In the genomic region with DNA sequence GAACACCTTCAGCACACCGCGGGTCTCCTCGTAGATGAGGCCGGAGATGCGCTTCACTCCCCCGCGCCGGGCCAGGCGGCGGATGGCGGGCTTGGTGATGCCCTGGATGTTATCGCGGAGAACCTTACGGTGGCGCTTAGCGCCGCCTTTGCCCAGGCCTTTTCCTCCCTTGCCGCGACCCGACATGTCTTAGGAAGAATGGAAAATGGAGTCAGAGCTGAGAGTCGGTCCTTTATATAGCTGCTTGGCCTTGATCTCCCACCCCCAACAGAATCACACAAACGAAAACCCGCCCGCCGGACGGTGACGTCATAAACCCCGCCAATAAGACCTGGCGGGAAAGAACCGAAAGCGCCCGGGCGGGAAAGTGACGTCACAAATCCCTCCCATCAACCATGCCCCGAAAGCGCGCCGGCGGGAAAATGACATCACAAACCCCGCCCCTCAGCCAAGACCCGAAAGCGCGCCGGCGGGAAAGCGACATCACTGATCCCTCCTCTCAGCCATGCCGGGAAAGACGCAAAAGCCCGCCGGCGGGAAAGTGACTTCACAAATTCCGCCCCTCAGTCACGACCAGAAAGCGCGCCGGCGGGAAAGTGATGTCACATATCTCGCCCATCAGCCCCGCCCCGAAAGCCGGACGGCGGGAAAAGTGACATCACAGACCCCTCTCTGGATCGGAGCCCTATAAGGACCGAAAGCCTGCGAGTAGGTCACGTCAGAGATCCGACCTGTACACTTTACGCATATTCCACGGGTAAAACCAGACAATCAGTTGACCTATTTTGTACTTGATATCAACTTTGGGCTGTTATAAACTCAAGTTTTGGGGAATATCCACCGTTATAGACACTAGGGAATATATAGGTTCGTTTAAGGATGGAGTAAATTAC, we compare ENCODE assay signal across 8 mouse cellular contexts. TPM values are rescaled to one million over a fixed set of nuclear protein-coding genes. Genes with fewer than 3 reads are reported as not detected.
A peak's percentile ranks its signal among the peaks of the same experiment; 100 is the strongest.
DNase-seq lines count a peak whose midpoint lies in the region; ATAC-seq and TF ChIP-seq lines count a peak whose summit lies in the region.

A gene (minus strand): TSS at position 259 of the 893 bp plus-strand sequence.

- WGBS in heart, embryonic 14.5 days: under 1% methylated on average over 61 of the region's 72 CpGs
- WGBS in liver, embryonic 11.5 days: 0% methylated on average over 65 of the region's 72 CpGs

- TF ChIP-seq POLR2A in myocyte (IDR thresholded peaks at IDR 0.05; ENCODE audit: insufficient read length, low read depth): peak; percentile 77

- peaks cover 8 to 26% of the 10 kb centered on the region in 2 experiments for H3K4me1 ChIP-seq in heart, embryonic 14.5 days (ENCODE audit: control insufficient read depth in 2 of 2, insufficient read depth in 2 of 2, low read length in 2 of 2)
- H3K4me1 ChIP-seq in liver, embryonic 11.5 days (replicated peaks; ENCODE audit: control insufficient read depth, insufficient read depth, low read length): peaks cover 40% of the 10 kb centered on the region

- no peaks in the 10 kb centered on the region for H3K27me3 ChIP-seq in heart, embryonic 14.5 days (ENCODE audit: control insufficient read depth, insufficient read depth, low read length)
- no peaks in the 10 kb centered on the region for H3K27me3 ChIP-seq in liver, embryonic 11.5 days (replicated peaks; ENCODE audit: control insufficient read depth, insufficient read depth, low read length)
- no peaks in the 10 kb centered on the region for H3K27me3 ChIP-seq in myocyte (ENCODE audit: control insufficient read depth, insufficient read depth, insufficient read length)

- ATAC-seq in CD4-positive, CD25-positive, alpha-beta regulatory T cell, adult 4 months: peak; percentile 65
- ATAC-seq in heart, embryonic 14.5 days (ENCODE audit: insufficient number of reproducible peaks, insufficient read depth, low FRiP score, low read depth): peak; percentile 86
- peak; percentile 65 for ATAC-seq in liver, embryonic 11.5 days (replicated peaks; ENCODE audit: low FRiP score)

- peak within 1 kb of the TSS; percentile 90 for H3K4me2 ChIP-seq in heart, embryonic 14.5 days (ENCODE audit: low read length)
- peak within 1 kb of the TSS; percentile 84 for H3K4me2 ChIP-seq in liver, embryonic 11.5 days
- H3K4me2 ChIP-seq in myocyte (ENCODE audit: low read depth): peak within 1 kb of the TSS; percentile 96

- no peaks in the 10 kb centered on the region for H3K9me3 ChIP-seq in heart, embryonic 14.5 days (ENCODE audit: control insufficient read depth, low read length)
- H3K9me3 ChIP-seq in liver, embryonic 11.5 days (ENCODE audit: control insufficient read depth, low read length): no peaks in the 10 kb centered on the region

- peak within 1 kb of the TSS; percentile 95 for H3K27ac ChIP-seq in heart, embryonic 14.5 days (replicated peaks in 1 of 2; ENCODE audit: control insufficient read depth in 1 of 2, insufficient read depth in 1 of 2, low read depth in 2 of 2, low read length in 2 of 2)
- peak within 1 kb of the TSS; percentile 99 for H3K27ac ChIP-seq in liver, embryonic 11.5 days (ENCODE audit: low read depth, low read length)

- H3K79me2 ChIP-seq in myocyte (ENCODE audit: control insufficient read depth, insufficient read depth): no peaks in the 10 kb centered on the region

- H3K9ac ChIP-seq in heart, embryonic 14.5 days (ENCODE audit: low read length): peak within 1 kb of the TSS; percentile 77
- peak within 1 kb of the TSS; percentile 87 for H3K9ac ChIP-seq in liver, embryonic 11.5 days (ENCODE audit: low read depth, low read length)

- H3K4me3 ChIP-seq in heart, embryonic 14.5 days (ENCODE audit: control insufficient read depth in 1 of 2, insufficient read depth in 1 of 2, low read depth in 1 of 2, low read length in 2 of 2): peak within 1 kb of the TSS; percentile 43 to 55
- peak within 1 kb of the TSS; percentile 53 for H3K4me3 ChIP-seq in liver, embryonic 11.5 days (ENCODE audit: low read depth, low read length)
- peak within 1 kb of the TSS; percentile 29 for H3K4me3 ChIP-seq in myocyte

- no peak within 1 kb of the TSS for H3ac ChIP-seq in myocyte (ENCODE audit: control insufficient read depth, insufficient read length)

- H3K36me3 ChIP-seq in heart, embryonic 14.5 days (ENCODE audit: control insufficient read depth, insufficient read depth, low read length): no peaks in the 10 kb centered on the region
- no peaks in the 10 kb centered on the region for H3K36me3 ChIP-seq in liver, embryonic 11.5 days (ENCODE audit: control insufficient read depth, insufficient read depth, low read length)
- H3K36me3 ChIP-seq in myocyte (ENCODE audit: control insufficient read depth, insufficient read depth): no peaks in the 10 kb centered on the region

- peak; percentile 99 for DNase-seq in c-Kit-negative CD71-positive TER-119-positive erythroid progenitor cells, embryonic 14.5 days (ENCODE audit: low read depth, low spot score)
- peak; percentile 86 for DNase-seq in fibroblast of lung, adult 2 months (ENCODE audit: low read depth)
- peak; percentile 100 for DNase-seq in kidney, postnatal 10 days
- DNase-seq in liver, embryonic 11.5 days (ENCODE audit: low spot score): peak; percentile 100
- peak; percentile 99 for DNase-seq in spleen, postnatal 4 days (ENCODE audit: low spot score in 2 of 2)

TF ChIP-seq in myocyte, 11 proteins besides CTCF, POLR2A, EP300 and RAD21:
- TF ChIP-seq SRF (IDR thresholded peaks at IDR 0.05; ENCODE audit: control insufficient read depth, insufficient read length, low read depth): peak; percentile 46
- no peak for TF ChIP-seq MYOD1 (IDR thresholded peaks at IDR 0.05; ENCODE audit: control insufficient read depth in 1 of 3, insufficient read length in 2 of 3, low read depth in 2 of 3)
- TF ChIP-seq POLR2AphosphoS2 (IDR thresholded peaks at IDR 0.05; ENCODE audit: insufficient read length, low read depth): peak; percentile 91
- no peak for TF ChIP-seq MAX (IDR thresholded peaks at IDR 0.05; ENCODE audit: low read depth)
- TF ChIP-seq MYOG (IDR thresholded peaks at IDR 0.05; ENCODE audit: control insufficient read depth in 1 of 3, insufficient read depth in 1 of 3, insufficient read length in 2 of 3, low read depth in 2 of 3): no peak
- TF ChIP-seq E2F4 (IDR thresholded peaks at IDR 0.05; ENCODE audit: insufficient read depth): peak; percentile 94
- TF ChIP-seq TCF3 (IDR thresholded peaks at IDR 0.05; ENCODE audit: insufficient read length, low read depth): no peak
- TF ChIP-seq CEBPB (IDR thresholded peaks at IDR 0.05; ENCODE audit: insufficient read depth, poor library complexity, severe bottlenecking): no peak
TF ChIP-seq in myocyte: peak in this region for 3.

RNA-seq across cellular contexts. Expression of the gene that starts here (rescaled TPM):
- not detected for polyA plus RNA-seq in CD4-positive, CD25-positive, alpha-beta regulatory T cell, adult 4 months (2017; shearing (Covaris generic))
- 1.1 TPM in 1 of 2 replicates, not detected in the other for polyA plus RNA-seq in heart, embryonic 14.5 days (2014; fragmentation: Nextera tagmentation; extraction: Ambion mirVana)
- polyA plus RNA-seq in liver, embryonic 11.5 days (2014; fragmentation: Nextera tagmentation; extraction: Ambion mirVana): 0.57 TPM in 1 of 2 replicates, not detected in the other
- 4.2 TPM for polyA plus RNA-seq in myocyte (2012; fragmentation: generic; extraction: Trizol)

Comparison
In these comparisons a context has a peak if more than half of its experiments do, and no peak if none do; other contexts are left out.
1. Peak in every context shown above with its lines: DNase-seq, ATAC-seq, H3K4me3 ChIP-seq and H3K27ac ChIP-seq.
2. Peak in ATAC-seq in CD4-positive, CD25-positive, alpha-beta regulatory T cell, adult 4 months; RNA of the gene not detected or under 1 TPM.
3. Peak in DNase-seq, ATAC-seq, H3K4me3 ChIP-seq, H3K27ac ChIP-seq, H3K9ac ChIP-seq and H3K4me2 ChIP-seq in liver, embryonic 11.5 days; RNA of the gene not detected or under 1 TPM.